Mouse (Mus musculus): ENCODE measurements around the gene Rps10. TPM values are rescaled to one million over a fixed set of nuclear protein-coding genes. Genes with fewer than 3 reads are reported as not detected.
A peak's percentile ranks its signal among the peaks of the same experiment; 100 is the strongest.

Rps10 gene
- total and polyA plus RNA-seq, 2 experiments from 2014 or later: 486 to 1,352 TPM

- TF ChIP-seq CTCF (IDR thresholded peaks at IDR 0.05; ENCODE audit: low read depth) (no peak), EP300 (IDR thresholded peaks at IDR 0.05; ENCODE audit: low read depth) (no peak; the same call in 1 of the 2 replicates)
- 0 out of 2 replicates have a peak overlapping the region, but pooled peaks have one; percentile 9 for H3K9ac ChIP-seq (replicated peaks; ENCODE audit: low read depth, low read length)
- H3K4me3 ChIP-seq (ENCODE audit: low read depth, low read length): no peak overlapping the region
- whole genome bisulfite sequencing: 25% methylated on average over 21 of the region's 21 CpGs
- ATAC-seq (ENCODE audit: insufficient read depth, low read depth): peak; percentile 73
- peak; percentile 87 for DNase-seq (ENCODE audit: low spot score)
- peak overlapping the region; percentile 29 for H3K4me2 ChIP-seq (ENCODE audit: low read depth, low read length)
- H3K27me3 ChIP-seq (ENCODE audit: control insufficient read depth, insufficient read depth, low read length): no peaks in the 10 kb centered on the region
- H3K27ac ChIP-seq (ENCODE audit: low read depth): peak overlapping the region; percentile 87
- peaks cover 11% of the 10 kb centered on the region; the same call in 1 of the 2 replicates for H3K36me3 ChIP-seq (replicated peaks; ENCODE audit: control insufficient read depth, insufficient read depth, low read length)
- peaks cover 65% of the 10 kb centered on the region for H3K4me1 ChIP-seq (ENCODE audit: control insufficient read depth, insufficient read depth)
- H3K9me3 ChIP-seq (replicated peaks; ENCODE audit: control insufficient read depth, low read length): no peaks in the 10 kb centered on the region
Observed at GRCm38 (mm10) chr17:27603522-27604234, 32.8 kb downstream of the Rps10 start.

DNA sequence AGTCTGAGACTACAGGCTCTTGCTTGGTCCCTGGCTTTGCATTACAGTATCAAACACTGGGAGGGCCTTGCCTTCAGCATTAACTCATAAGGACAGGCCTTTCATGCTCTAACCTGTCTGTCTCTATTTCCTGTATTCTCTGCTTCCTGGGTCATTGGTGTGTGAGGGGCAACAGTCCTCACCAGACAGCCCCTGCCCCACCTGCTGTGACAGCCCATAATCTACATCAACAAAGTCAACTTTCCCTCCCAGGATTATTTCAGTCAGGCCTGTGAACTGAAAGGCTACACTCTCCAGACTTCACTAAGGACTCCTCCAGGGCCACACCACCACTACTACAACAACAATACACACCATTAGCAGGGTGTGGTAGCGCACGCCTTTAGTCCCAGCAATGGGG is 33.4 kb downstream of the Rps10 start:
- TF ChIP-seq EP300 (IDR thresholded peaks at IDR 0.05; ENCODE audit: low read depth) (no peak), CTCF (IDR thresholded peaks at IDR 0.05; ENCODE audit: low read depth) (no peak)
- Histone ChIP-seq H3K4me2 (ENCODE audit: low read depth, low read length) (no peak overlapping the region; the same call in 1 of the 2 replicates), H3K27ac (ENCODE audit: low read depth) (peak overlapping the region; percentile 87), H3K4me3 (ENCODE audit: low read depth, low read length) (no peak overlapping the region), H3K36me3 (replicated peaks; ENCODE audit: control insufficient read depth, insufficient read depth, low read length) (peaks cover 6% of the 10 kb centered on the region; the same call in 1 of the 2 replicates), H3K9ac (replicated peaks; ENCODE audit: low read depth, low read length) (no peak overlapping the region), H3K27me3 (ENCODE audit: control insufficient read depth, insufficient read depth, low read length) (no peaks in the 10 kb centered on the region), H3K9me3 (replicated peaks; ENCODE audit: control insufficient read depth, low read length) (no peaks in the 10 kb centered on the region), H3K4me1 (ENCODE audit: control insufficient read depth, insufficient read depth) (peaks cover 72% of the 10 kb centered on the region)
- ATAC-seq (ENCODE audit: insufficient read depth, low read depth) (no peak), DNase-seq (ENCODE audit: low spot score) (no peak)
- WGBS: 78% methylated on average over 2 of the region's 2 CpGs

DNA sequence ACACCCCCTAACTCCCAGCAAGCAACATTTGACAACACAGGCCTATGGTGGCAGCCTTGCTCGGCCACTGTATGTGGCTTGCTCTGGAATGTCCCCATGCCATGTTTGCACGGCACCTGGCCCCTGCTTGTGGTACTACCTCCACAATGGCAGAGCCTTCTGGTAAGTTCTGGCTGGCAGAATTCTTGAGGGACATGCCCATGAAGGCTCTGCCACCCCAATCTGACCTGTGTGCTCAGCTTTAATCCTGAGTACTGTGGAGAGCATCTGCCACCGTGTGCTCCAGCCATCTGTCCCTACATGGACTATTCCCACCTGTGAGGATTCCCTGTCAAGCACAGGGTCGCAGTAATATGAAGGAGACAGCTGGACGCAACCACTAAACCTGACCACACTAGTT is 35.6 kb downstream of the Rps10 start:
- TF ChIP-seq EP300 (IDR thresholded peaks at IDR 0.05; ENCODE audit: low read depth) (no peak), CTCF (IDR thresholded peaks at IDR 0.05; ENCODE audit: low read depth) (no peak)
- Histone ChIP-seq H3K36me3 (replicated peaks; ENCODE audit: control insufficient read depth, insufficient read depth, low read length) (no peaks in the 10 kb centered on the region), H3K9ac (replicated peaks; ENCODE audit: low read depth, low read length) (no peak overlapping the region; the same call in 1 of the 2 replicates), H3K27me3 (ENCODE audit: control insufficient read depth, insufficient read depth, low read length) (no peaks in the 10 kb centered on the region), H3K4me2 (ENCODE audit: low read depth, low read length) (no peak overlapping the region), H3K4me1 (ENCODE audit: control insufficient read depth, insufficient read depth) (peaks cover 80% of the 10 kb centered on the region), H3K9me3 (replicated peaks; ENCODE audit: control insufficient read depth, low read length) (no peaks in the 10 kb centered on the region), H3K27ac (ENCODE audit: low read depth) (peak overlapping the region; percentile 62), H3K4me3 (ENCODE audit: low read depth, low read length) (no peak overlapping the region)
- WGBS: 68% methylated on average over 5 of the region's 5 CpGs
- no peak for ATAC-seq (ENCODE audit: insufficient read depth, low read depth)
- DNase-seq (ENCODE audit: low spot score): no peak

DNA sequence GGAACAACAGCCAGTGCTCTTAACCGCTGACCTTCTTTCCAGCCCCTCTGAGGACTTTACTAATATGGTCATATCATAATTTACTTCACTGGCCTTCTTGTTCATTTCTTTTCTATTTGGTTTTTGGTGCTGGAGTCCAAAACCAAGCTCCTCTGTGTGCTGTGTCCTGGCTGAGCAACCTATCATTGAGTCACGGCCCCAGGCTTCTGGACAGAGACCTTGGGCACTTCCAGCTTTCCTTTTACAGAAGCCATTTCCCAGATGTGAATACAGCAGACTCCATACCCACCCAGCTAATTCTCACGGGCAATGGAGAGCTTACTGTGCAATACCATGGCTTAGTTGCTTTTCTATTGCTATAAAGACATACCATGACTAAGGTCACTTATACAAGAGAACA is 36.2 kb downstream of the Rps10 start:
- Histone ChIP-seq H3K36me3 (replicated peaks; ENCODE audit: control insufficient read depth, insufficient read depth, low read length) (no peaks in the 10 kb centered on the region; the same call in 1 of the 2 replicates), H3K9me3 (replicated peaks; ENCODE audit: control insufficient read depth, low read length) (no peaks in the 10 kb centered on the region), H3K4me1 (ENCODE audit: control insufficient read depth, insufficient read depth) (peaks cover 82% of the 10 kb centered on the region), H3K27ac (ENCODE audit: low read depth) (peak overlapping the region; percentile 62), H3K9ac (replicated peaks; ENCODE audit: low read depth, low read length) (no peak overlapping the region), H3K27me3 (ENCODE audit: control insufficient read depth, insufficient read depth, low read length) (no peaks in the 10 kb centered on the region), H3K4me2 (ENCODE audit: low read depth, low read length) (no peak overlapping the region), H3K4me3 (ENCODE audit: low read depth, low read length) (no peak overlapping the region)
- ATAC-seq (ENCODE audit: insufficient read depth, low read depth) (no peak), DNase-seq (ENCODE audit: low spot score) (no peak)
- WGBS: 75% methylated on average over 3 of the region's 3 CpGs
- no peak for TF ChIP-seq EP300 (IDR thresholded peaks at IDR 0.05; ENCODE audit: low read depth)
- TF ChIP-seq CTCF (IDR thresholded peaks at IDR 0.05; ENCODE audit: low read depth): no peak

GRCm38 (mm10) chr17:27596376-27597190 is 39.9 kb downstream of the Rps10 start:
- Histone ChIP-seq H3K9me3 (replicated peaks; ENCODE audit: control insufficient read depth, low read length) (no peaks in the 10 kb centered on the region), H3K9ac (replicated peaks; ENCODE audit: low read depth, low read length) (peak overlapping the region; percentile 33), H3K4me1 (ENCODE audit: control insufficient read depth, insufficient read depth) (peaks cover 54% of the 10 kb centered on the region), H3K27me3 (ENCODE audit: control insufficient read depth, insufficient read depth, low read length) (no peaks in the 10 kb centered on the region), H3K36me3 (replicated peaks; ENCODE audit: control insufficient read depth, insufficient read depth, low read length) (peaks cover 22% of the 10 kb centered on the region), H3K4me2 (ENCODE audit: low read depth, low read length) (peak overlapping the region; percentile 31; the same call in 1 of the 2 replicates), H3K4me3 (ENCODE audit: low read depth, low read length) (no peak overlapping the region), H3K27ac (ENCODE audit: low read depth) (peak overlapping the region; percentile 91)
- 36% methylated on average over 21 of the region's 21 CpGs for WGBS
- TF ChIP-seq EP300 (IDR thresholded peaks at IDR 0.05; ENCODE audit: low read depth) (peak; percentile 69), CTCF (IDR thresholded peaks at IDR 0.05; ENCODE audit: low read depth) (no peak)
- peak; percentile 79 for ATAC-seq (ENCODE audit: insufficient read depth, low read depth)
- peak; percentile 87 for DNase-seq (ENCODE audit: low spot score)
